Mouse (Mus musculus): ENCODE data around the gene Cep89. TPM values are rescaled to one million over a fixed set of nuclear protein-coding genes. Genes with fewer than 3 reads are reported as not detected.

Cep89 gene
- polyA plus RNA-seq, 1 experiment: 2.9 TPM

- Histone ChIP-seq H3K4me3 (replicated peaks) (no peak overlapping the region), H3K27me3 (ENCODE audit: control insufficient read depth) (no peaks in the 10 kb centered on the region), H3K9me3 (ENCODE audit: control insufficient read depth, low read length) (no peaks in the 10 kb centered on the region), H3K4me1 (ENCODE audit: control insufficient read depth) (no peaks in the 10 kb centered on the region), H3K36me3 (ENCODE audit: control insufficient read depth) (peaks cover 79% of the 10 kb centered on the region)
- TF ChIP-seq TAL1 (IDR thresholded peaks at IDR 0.05; ENCODE audit: low read length) (no peak), GATA1 (IDR thresholded peaks at IDR 0.05; ENCODE audit: low read length) (no peak)
Observed at GRCm38 (mm10) chr7:35415226-35415625, 18.4 kb downstream of the Cep89 start.

DNA sequence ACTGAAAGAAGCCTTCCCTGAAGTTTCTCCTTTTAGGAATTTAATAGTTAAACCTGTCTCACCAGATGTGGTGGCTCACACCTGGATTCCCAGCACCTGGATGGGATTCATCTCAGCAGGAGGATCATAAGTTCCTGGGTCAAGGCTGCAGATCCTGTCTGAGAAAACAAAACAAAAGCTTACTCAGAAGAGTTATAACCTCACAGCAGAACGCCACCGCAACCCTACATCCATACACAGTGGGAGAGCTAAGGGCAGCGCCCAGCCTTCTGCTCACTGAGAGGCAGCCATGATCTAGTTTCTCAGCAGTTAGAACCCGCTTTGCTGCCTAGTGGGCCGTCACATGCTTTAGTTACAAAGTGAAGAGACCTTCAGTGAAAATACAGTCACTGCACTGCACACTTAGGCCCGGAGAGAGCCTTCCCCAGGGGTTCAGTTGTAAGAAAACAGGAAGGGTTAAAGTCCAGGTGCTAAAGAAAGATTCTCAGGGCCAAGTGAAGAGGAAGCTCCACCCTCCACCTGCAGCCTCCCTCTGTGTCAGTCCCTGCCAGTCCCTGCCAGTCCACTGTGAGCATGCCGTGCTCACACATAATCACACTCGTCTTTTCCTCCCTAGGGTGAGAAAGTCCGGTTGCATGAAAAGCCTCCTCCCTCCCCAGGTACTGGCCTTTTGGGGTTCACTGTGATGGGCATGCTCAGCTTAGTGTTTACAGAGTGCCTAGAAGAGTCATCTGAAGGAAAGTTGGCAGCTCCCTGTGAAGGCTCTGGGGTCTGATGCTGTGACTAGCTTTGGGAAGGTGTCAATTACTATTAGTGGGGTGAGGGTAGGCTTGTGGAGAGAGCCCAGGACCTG is 19.2 kb downstream of the Cep89 start:
- Histone ChIP-seq H3K4me1 (ENCODE audit: control insufficient read depth) (no peaks in the 10 kb centered on the region), H3K27me3 (ENCODE audit: control insufficient read depth) (no peaks in the 10 kb centered on the region), H3K4me3 (replicated peaks) (no peak overlapping the region), H3K9me3 (ENCODE audit: control insufficient read depth, low read length) (no peaks in the 10 kb centered on the region), H3K36me3 (ENCODE audit: control insufficient read depth) (peaks cover 80% of the 10 kb centered on the region)
- TF ChIP-seq TAL1 (IDR thresholded peaks at IDR 0.05; ENCODE audit: low read length) (no peak), GATA1 (IDR thresholded peaks at IDR 0.05; ENCODE audit: low read length) (no peak)

DNA sequence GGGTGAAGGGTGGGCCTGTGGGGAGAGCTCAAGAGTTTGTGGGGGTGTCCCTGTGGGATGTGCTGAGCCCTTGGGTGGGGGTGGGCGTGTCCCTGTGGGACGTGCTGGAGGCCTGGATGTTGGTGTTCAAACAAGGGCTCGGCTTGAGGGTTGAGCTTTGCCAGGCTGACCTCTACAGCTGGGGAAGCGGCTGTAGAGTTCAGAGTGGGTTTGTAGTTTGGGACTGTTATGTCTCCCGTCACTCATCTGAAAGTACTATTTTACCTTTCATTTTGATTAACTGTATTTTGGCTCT is 19.8 kb downstream of the Cep89 start:
- TF ChIP-seq TAL1 (IDR thresholded peaks at IDR 0.05; ENCODE audit: low read length) (no peak), GATA1 (IDR thresholded peaks at IDR 0.05; ENCODE audit: low read length) (no peak)
- Histone ChIP-seq H3K4me3 (replicated peaks) (no peak overlapping the region), H3K9me3 (ENCODE audit: control insufficient read depth, low read length) (no peaks in the 10 kb centered on the region), H3K4me1 (ENCODE audit: control insufficient read depth) (no peaks in the 10 kb centered on the region), H3K36me3 (ENCODE audit: control insufficient read depth) (peaks cover 82% of the 10 kb centered on the region), H3K27me3 (ENCODE audit: control insufficient read depth) (no peaks in the 10 kb centered on the region)

DNA sequence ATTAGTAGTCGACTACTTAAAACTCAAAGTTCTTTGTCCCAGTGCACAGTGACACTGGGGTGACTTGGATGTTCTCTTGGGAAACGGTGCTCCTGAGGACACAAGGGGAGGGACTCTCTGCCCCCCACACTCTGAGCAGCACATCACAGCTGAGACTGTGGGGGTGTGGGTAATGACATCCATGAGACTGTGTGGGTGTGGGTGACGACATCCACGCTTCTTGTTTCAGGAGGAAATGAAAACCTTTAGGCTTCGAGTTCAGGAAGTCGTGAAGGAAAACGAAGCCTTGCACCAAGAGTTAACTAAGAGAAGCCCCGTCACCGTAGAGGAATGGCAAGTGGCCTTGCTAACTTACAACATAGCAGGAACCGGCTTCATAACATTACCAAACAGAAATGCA is 26.2 kb downstream of the Cep89 start:
- H3K27me3 ChIP-seq (ENCODE audit: control insufficient read depth): no peaks in the 10 kb centered on the region
- no peaks in the 10 kb centered on the region for H3K4me1 ChIP-seq (ENCODE audit: control insufficient read depth)
- H3K36me3 ChIP-seq (ENCODE audit: control insufficient read depth): peaks cover 71% of the 10 kb centered on the region
- H3K4me3 ChIP-seq (replicated peaks): no peak overlapping the region
- H3K9me3 ChIP-seq (ENCODE audit: control insufficient read depth, low read length): no peaks in the 10 kb centered on the region
- no peak for TF ChIP-seq TAL1 (IDR thresholded peaks at IDR 0.05; ENCODE audit: low read length)
- TF ChIP-seq GATA1 (IDR thresholded peaks at IDR 0.05; ENCODE audit: low read length): no peak

DNA sequence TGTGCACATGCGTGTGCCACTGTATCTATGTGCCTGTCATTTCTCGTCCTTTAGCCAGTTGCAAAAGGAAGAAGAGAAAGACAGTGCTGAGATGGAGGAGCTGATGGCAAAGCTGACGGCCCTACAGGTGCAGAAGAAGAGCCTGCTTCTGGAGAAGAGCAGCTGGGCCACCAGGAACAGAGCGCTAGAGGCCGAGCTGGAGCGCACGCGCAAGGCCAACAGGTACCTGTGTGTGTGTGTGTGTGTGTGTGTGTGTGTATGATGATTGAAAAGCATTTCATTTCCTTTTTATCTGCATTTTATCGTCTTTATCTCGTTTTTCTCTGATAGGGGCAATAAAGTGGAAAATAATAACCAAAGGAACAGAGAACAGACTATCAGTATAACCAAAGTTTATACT is 31.3 kb downstream of the Cep89 start:
- no peak overlapping the region for H3K4me3 ChIP-seq (replicated peaks)
- TF ChIP-seq GATA1 (IDR thresholded peaks at IDR 0.05; ENCODE audit: low read length): no peak
- TF ChIP-seq TAL1 (IDR thresholded peaks at IDR 0.05; ENCODE audit: low read length): no peak
- no peaks in the 10 kb centered on the region for H3K4me1 ChIP-seq (ENCODE audit: control insufficient read depth)
- H3K36me3 ChIP-seq (ENCODE audit: control insufficient read depth): peaks cover 71% of the 10 kb centered on the region
- no peaks in the 10 kb centered on the region for H3K27me3 ChIP-seq (ENCODE audit: control insufficient read depth)
- H3K9me3 ChIP-seq (ENCODE audit: control insufficient read depth, low read length): no peaks in the 10 kb centered on the region

DNA sequence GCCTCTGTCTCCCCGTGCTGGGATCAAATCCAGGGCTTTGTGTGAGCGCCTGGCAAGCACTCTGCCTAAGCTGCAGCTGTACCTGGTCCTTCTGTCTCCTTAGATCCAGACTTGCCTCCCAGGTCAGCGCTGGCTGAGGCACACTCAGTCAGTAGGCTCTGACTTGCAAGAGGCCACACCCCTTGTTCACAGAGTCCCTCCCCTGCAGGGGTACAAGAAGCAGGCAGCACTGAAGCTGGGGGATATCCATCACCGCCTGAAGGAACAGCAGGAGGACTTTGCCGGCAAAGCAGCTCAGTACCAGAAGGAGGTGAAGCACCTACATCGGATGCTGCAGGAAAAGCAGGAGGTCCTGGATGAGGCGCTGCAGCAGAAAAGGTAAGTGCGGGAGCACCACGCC is 38.4 kb downstream of the Cep89 start:
- no peaks in the 10 kb centered on the region for H3K4me1 ChIP-seq (ENCODE audit: control insufficient read depth)
- peaks cover 84% of the 10 kb centered on the region for H3K36me3 ChIP-seq (ENCODE audit: control insufficient read depth)
- TF ChIP-seq GATA1 (IDR thresholded peaks at IDR 0.05; ENCODE audit: low read length) (no peak), TAL1 (IDR thresholded peaks at IDR 0.05; ENCODE audit: low read length) (no peak)
- H3K27me3 ChIP-seq (ENCODE audit: control insufficient read depth): no peaks in the 10 kb centered on the region
- no peaks in the 10 kb centered on the region for H3K9me3 ChIP-seq (ENCODE audit: control insufficient read depth, low read length)
- no peak overlapping the region for H3K4me3 ChIP-seq (replicated peaks)

GRCm38 (mm10) chr7:35447501-35447900 is 50.7 kb downstream of the Cep89 start:
- no peaks in the 10 kb centered on the region for H3K4me1 ChIP-seq (ENCODE audit: control insufficient read depth)
- H3K36me3 ChIP-seq (ENCODE audit: control insufficient read depth): no peaks in the 10 kb centered on the region
- H3K9me3 ChIP-seq (ENCODE audit: control insufficient read depth, low read length): no peaks in the 10 kb centered on the region
- no peak overlapping the region for H3K4me3 ChIP-seq (replicated peaks)
- no peak for TF ChIP-seq TAL1 (IDR thresholded peaks at IDR 0.05; ENCODE audit: low read length)
- no peak for TF ChIP-seq GATA1 (IDR thresholded peaks at IDR 0.05; ENCODE audit: low read length)
- no peaks in the 10 kb centered on the region for H3K27me3 ChIP-seq (ENCODE audit: control insufficient read depth)

- Histone ChIP-seq H3K4me3 (replicated peaks) (no peak within 1 kb of the TSS), H3K9me3 (ENCODE audit: control insufficient read depth, low read length) (no peaks in the 10 kb centered on the region), H3K4me1 (ENCODE audit: control insufficient read depth) (no peaks in the 10 kb centered on the region), H3K27me3 (ENCODE audit: control insufficient read depth) (no peaks in the 10 kb centered on the region), H3K36me3 (ENCODE audit: control insufficient read depth) (no peaks in the 10 kb centered on the region)
- TF ChIP-seq GATA1 (IDR thresholded peaks at IDR 0.05; ENCODE audit: low read length) (no peak), TAL1 (IDR thresholded peaks at IDR 0.05; ENCODE audit: low read length) (no peak)
Observed at GRCm38 (mm10) chr7:35447996-35448846, 51.4 kb downstream of the Cep89 start, which contains the start of gene Slc7a9. Slc7a9 (plus strand) TSS chr7:35448796.

DNA sequence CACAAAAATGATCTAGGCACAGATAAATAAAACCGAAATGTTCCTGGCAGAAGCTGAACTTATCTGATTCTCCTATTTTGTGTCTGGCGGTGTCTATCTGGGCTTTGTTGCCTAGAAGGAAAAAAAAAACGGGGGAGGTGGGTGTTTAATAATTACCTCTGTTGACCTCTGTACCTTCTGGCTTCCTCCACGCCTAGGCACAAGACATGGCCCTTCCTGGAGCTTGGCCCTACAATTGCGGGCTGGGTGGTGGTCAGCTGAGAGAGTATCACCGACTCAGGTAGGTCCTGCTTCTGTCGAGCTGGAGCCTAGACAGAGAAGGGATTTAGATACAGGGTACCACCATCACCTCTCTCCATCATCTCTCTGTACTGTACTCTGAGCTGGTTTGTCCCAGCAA is 52.0 kb downstream of the Cep89 start:
- Histone ChIP-seq H3K9me3 (ENCODE audit: control insufficient read depth, low read length) (no peaks in the 10 kb centered on the region), H3K27me3 (ENCODE audit: control insufficient read depth) (no peaks in the 10 kb centered on the region), H3K4me3 (replicated peaks) (no peak overlapping the region), H3K4me1 (ENCODE audit: control insufficient read depth) (no peaks in the 10 kb centered on the region), H3K36me3 (ENCODE audit: control insufficient read depth) (no peaks in the 10 kb centered on the region)
- TF ChIP-seq TAL1 (IDR thresholded peaks at IDR 0.05; ENCODE audit: low read length) (no peak), GATA1 (IDR thresholded peaks at IDR 0.05; ENCODE audit: low read length) (no peak)
